Mouse (Mus musculus): ENCODE results near the gene Gm20388.
"Not testable (repeated sequence)": the region's sequence is repeated elsewhere in the genome, so short reads cannot be mapped to it uniquely, and the experiment has no call there.

The Gm20388 gene

DNA sequence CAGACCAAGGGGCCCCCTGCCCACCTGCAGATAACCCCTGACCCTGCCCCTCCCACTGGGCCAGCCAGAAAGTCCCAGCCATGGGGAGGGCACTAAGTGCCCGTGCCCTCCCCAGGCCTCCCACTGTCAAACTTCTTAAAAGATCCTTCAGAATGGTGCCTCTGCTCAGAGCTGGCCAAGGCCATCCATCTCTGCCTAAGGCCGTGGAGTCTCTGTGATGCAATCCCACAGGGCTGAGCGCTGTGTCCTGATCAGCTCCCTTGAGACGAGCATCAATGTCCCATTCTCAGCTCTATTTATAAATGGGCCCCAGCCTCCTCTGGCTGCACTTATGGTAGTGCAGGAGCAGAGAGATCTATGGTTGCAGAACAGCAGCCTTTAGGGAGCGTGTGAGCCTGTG is 1403.4 kb downstream of the Gm20388 start:
- no peak for DNase-seq (ENCODE audit: low spot score)

GRCm38 (mm10) chr8:121315569-121315968 is 1404.9 kb downstream of the Gm20388 start:
- no peak for DNase-seq (ENCODE audit: low spot score)

DNA sequence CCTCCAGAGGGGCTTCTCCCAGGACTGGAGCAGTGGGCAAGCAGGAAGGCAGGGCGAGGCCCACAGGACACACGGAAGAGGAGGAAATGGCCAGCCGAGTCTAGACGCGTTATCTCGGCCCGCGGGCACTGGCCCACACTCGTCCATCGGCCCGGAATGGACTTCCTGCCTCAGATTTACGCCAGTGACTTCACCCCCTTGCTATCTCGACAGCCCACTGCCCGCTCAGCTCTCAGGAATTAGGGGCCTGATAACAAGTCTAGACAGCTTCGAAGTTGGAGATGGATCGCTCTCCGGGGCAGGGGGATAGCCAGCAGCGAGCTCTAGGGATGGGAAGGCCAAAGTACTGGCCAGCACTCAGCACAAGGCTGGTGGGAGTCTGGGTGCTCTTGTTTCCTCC is 1405.4 kb downstream of the Gm20388 start:
- DNase-seq (ENCODE audit: low spot score): no peak

GRCm38 (mm10) chr8:121318756-121319155 is 1408.1 kb downstream of the Gm20388 start:
- DNase-seq (ENCODE audit: low spot score): not testable (repeated sequence)

- DNase-seq (ENCODE audit: low spot score): no peak
Measured at GRCm38 (mm10) chr8:121319491-121319890, 1408.8 kb downstream of the Gm20388 start.

- DNase-seq (ENCODE audit: low spot score): no peak
Measured at GRCm38 (mm10) chr8:121326164-121326910, 1415.7 kb downstream of the Gm20388 start.

- no peak for DNase-seq (ENCODE audit: low spot score)
Measured at GRCm38 (mm10) chr8:121332436-121332835, 1421.8 kb downstream of the Gm20388 start.

GRCm38 (mm10) chr8:121334495-121335424 is 1424.1 kb downstream of the Gm20388 start:
- DNase-seq (ENCODE audit: low spot score): no peak

- DNase-seq (ENCODE audit: low spot score): no peak
Measured at GRCm38 (mm10) chr8:121335684-121336083, 1425.0 kb downstream of the Gm20388 start.

DNA sequence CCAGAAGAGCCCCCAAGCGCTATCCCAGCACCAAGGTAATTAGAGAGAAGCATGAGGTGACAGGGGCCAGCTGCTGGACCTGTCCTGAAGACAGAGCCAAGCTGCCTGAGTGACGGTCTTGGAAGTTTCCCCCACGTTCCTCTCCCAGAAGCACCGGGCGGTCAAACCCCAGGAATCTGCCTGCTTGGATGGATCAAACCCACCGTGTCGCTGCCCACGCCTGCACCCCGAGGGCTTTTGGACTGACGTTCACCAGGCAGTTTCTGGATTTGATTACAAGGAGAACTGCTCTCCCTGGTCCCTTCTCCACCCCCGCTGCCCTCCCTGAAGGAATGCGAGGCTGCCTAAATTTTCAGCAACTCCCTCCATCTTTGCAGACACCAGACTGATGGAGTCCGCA is 1432.3 kb downstream of the Gm20388 start:
- DNase-seq (ENCODE audit: low spot score): no peak

- DNase-seq (ENCODE audit: low spot score): no peak
Measured at GRCm38 (mm10) chr8:121344486-121344885, 1433.8 kb downstream of the Gm20388 start.

GRCm38 (mm10) chr8:121346175-121346574 is 1435.5 kb downstream of the Gm20388 start:
- DNase-seq (ENCODE audit: low spot score): no peak

DNA sequence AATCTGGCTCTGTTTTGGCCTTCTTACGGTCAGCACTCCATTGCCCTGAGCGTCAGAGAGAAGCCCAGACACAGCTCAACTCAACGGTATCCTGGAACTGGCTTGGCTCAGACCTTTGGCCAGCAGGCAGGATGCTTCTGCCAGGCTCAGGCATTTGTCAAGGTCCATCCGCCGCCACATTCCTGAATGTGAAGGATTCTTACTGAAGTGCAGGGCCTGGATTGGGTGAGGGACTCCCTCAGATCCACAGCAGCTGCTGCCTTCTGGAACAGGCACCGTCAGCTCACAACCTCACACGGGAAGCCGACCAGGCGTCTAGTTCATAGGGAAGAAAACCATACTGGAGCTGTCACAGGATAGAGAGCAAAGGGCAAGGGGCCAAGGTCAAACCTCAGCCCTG is 1436.2 kb downstream of the Gm20388 start:
- peak; percentile 28 for DNase-seq (ENCODE audit: low spot score)

DNA sequence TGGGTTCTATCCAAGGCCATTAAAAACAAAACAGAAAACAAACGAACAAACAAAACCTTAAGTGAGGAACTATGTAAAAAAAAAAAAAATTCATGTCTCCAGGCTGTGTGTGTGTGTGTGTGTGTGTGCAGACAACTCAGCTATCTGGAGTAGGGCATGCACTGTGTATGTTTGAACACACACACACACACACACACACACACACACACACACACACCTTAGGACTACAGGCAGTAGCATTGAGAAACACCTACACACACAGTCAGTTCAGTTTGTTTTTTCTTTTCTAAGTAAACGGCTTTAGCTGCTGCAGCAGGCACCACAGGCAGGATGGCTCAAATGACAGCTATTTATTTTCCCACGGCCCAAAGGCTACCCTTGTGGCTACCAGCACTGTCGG is 1438.4 kb downstream of the Gm20388 start:
- no peak for DNase-seq (ENCODE audit: low spot score)

DNA sequence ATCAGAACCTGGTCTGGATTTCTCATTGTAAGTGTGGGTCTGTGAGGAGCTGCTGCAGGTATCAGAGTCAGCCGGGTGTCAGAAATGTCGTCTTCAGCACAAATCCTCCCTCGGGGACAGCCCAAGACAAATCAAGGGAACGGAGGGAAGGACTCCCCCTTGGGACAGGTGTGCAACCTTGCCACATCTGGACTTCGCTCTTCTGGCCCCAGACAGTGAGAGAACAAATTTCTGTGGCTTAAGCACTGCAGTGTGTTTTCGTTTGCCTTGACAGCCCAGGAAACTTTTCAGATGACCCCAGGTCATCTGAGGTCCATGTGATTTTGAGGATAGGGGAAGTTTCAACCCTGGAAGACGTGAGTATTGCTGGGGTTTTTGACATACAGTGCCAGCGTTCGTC is 1440.2 kb downstream of the Gm20388 start:
- no peak for DNase-seq (ENCODE audit: low spot score)

DNA sequence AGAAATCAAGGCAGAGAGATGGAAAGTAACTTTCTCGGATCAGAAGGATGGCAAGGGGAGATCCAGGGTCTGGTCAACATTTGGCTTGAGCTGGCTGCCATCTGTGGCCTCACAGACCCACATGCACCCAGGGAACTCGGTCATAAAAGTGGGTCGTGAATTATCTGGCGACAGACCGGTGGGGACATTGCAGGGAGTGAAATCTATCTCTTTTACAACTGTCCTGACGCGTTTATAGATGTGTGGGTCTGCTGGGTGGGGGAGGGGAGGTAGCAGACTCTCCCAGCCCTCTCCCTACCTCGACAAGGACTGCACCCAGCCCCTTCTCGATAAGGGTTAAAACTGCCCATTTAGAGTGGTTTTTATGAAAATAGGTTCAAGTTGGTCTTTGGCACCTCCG is 1444.2 kb downstream of the Gm20388 start:
- no peak for DNase-seq (ENCODE audit: low spot score)

- no peak for DNase-seq (ENCODE audit: low spot score)
Measured at GRCm38 (mm10) chr8:121357451-121357850, 1446.8 kb downstream of the Gm20388 start.

DNA sequence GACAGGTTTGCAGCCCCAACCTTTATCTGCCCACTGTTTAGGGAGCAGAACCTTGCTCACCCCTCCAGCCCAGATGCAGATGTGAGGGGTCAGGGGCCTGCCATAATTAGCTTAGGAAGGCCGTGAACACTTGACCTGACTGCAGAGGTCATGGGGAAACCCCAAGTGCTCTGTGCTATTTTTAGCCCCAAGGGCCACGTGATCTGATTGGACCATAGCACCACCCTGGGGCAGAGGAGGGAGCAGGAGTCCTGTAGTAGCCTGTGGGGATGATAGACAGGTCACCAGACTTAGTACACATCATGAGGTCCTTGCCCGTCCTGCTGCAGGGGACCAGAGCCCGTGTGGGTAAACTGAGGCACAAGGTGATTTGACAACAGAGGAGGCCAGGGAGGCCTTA is 1448.0 kb downstream of the Gm20388 start:
- peak; percentile 18 for DNase-seq (ENCODE audit: low spot score)

- DNase-seq (ENCODE audit: low spot score): no peak
Measured at GRCm38 (mm10) chr8:121359131-121359981, 1448.7 kb downstream of the Gm20388 start.

DNA sequence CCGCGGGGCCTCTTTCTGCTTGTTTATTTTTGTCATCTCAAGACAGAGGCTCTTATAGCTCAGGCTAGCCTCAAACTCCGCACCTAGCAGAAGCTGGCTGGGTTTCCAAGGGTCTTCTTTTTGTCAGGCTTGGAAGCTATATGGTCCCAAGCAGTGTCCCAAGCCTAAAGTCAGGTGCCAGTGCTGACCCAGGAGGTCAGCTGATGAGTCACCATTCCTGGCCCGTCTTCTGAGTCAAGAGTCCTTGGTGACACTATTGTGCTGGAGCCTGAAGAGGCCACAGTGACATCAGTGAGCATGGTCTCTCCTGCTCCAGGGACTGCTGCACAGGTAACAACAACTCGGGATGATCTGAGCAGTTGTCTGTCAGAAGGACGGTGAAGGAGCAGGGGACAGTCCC is 1449.4 kb downstream of the Gm20388 start:
- DNase-seq (ENCODE audit: low spot score): no peak

- DNase-seq (ENCODE audit: low spot score): no peak
Measured at GRCm38 (mm10) chr8:121361166-121361565, 1450.5 kb downstream of the Gm20388 start.

DNA sequence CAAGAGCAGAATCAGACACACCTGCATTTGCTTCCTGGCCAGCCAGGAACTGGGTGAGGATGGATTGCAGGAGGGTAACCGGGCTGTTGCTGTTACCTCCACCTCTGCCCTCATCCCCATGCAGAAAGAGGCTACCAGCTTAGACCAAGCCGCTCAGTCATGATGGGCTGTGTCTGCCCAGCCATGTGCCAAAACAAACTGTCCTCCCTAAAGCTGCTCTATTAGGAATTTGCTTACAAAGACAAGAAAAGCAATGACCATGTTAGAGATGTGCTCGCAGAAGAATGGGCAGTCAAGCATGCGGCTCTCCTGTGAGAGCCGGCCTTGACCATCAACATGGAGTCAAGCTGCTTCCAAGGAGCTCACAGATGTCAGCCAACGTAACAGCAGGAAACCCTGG is 1454.0 kb downstream of the Gm20388 start:
- DNase-seq (ENCODE audit: low spot score): no peak
